Mouse (Mus musculus): ENCODE results near the gene Elmsan1. TPM values are rescaled to one million over a fixed set of nuclear protein-coding genes. Genes with fewer than 3 reads are reported as not detected.

Elmsan1 gene
- polyA plus RNA-seq (2012; rRNA removed; ENCODE audit: low replicate concordance) = 9.3 and 10.4 TPM in 2 replicates

DNA sequence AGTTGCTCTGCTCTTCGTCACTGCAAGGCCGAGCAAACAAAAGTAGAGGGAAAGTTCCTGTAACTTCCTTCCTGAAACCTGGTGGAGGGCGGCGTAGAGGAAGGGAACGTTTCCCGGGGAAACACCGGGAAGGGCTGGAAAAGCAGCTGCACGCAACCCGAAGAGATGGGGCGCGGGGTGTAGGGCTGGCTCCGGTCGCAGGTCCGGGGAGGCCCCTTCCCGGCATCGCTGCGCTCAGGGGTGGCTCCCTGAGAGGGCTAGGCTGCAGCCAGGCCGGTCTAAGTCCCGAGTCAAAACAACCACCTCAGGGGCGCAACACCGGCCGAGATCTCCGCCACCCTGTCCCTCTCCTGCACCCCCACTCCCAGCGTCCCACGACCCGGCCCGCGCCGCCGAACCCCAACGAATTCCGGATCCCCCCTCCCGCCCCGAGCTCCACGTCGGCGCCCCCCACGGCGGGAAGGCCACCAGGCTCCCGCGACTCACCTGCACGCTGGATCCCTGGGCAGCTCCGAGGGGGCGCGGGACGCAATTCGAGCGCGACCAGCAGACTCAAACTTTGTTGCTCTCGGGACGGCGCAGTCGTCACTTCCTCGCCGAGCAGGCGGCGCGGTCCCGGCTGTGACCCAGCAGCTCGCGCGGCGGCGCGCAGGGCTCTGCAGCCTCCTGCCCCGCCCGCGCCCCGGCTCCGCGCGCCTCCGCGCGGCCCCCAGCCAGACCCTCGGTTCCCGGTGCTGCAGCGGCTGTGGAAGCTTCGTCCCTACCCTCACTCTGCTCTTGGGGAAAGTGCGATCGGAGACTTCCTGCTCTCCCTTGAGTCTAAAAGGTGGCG lies at the start of gene Elmsan1:
Gene Elmsan1, minus strand, starts transcription at position 593 of the 832 bp plus-strand sequence.

GRCm38 (mm10) chr12:84147954-84148621 lies 70.6 kb downstream of the Elmsan1 start, which contains the start of gene Pnma1:
Gene Pnma1 (minus strand): TSS chr12:84148489.

GRCm38 (mm10) chr12:84114153-84114994 lies 104.3 kb downstream of the Elmsan1 start, which contains the start of gene Dnal1:
Gene Dnal1 (plus strand): TSS chr12:84114366.

GRCm38 (mm10) chr12:84100604-84101492 lies 117.8 kb downstream of the Elmsan1 start, which contains the start of gene Acot6:
Gene Acot6 (plus strand): TSS chr12:84100654.

Other genes with a start within 250 kb of the Elmsan1 start
- gene Heatr4, start 234.0 kb downstream of the Elmsan1 start, polyA plus RNA-seq (2012; rRNA removed; ENCODE audit: low replicate concordance) = not detected in 2 replicates
- gene Acot2, start 231.0 kb downstream of the Elmsan1 start, polyA plus RNA-seq (2012; rRNA removed; ENCODE audit: low replicate concordance) = 12.7 and 13.1 TPM in 2 replicates
- gene Acot1, start 209.4 kb downstream of the Elmsan1 start, polyA plus RNA-seq (2012; rRNA removed; ENCODE audit: low replicate concordance) = 5.9 and 13.6 TPM in 2 replicates
- gene Acot4, start 180.5 kb downstream of the Elmsan1 start, polyA plus RNA-seq (2012; rRNA removed; ENCODE audit: low replicate concordance) = 21.9 and 52.3 TPM in 2 replicates
- not detected in 2 replicates for gene Gm49366, start 179.9 kb downstream of the Elmsan1 start, polyA plus RNA-seq (2012; rRNA removed; ENCODE audit: low replicate concordance)
- gene Acot3, start 166.7 kb downstream of the Elmsan1 start, polyA plus RNA-seq (2012; rRNA removed; ENCODE audit: low replicate concordance) = 0.08 TPM in 2 replicates
- 0.06 TPM in 1 of 2 replicates, not detected in the other for gene Acot5, start 149.6 kb downstream of the Elmsan1 start, polyA plus RNA-seq (2012; rRNA removed; ENCODE audit: low replicate concordance)
- 0.71 and 1.7 TPM in 2 replicates for gene Acot6, start 118.2 kb downstream of the Elmsan1 start, polyA plus RNA-seq (2012; rRNA removed; ENCODE audit: low replicate concordance)
- gene Dnal1, start 104.5 kb downstream of the Elmsan1 start, polyA plus RNA-seq (2012; rRNA removed; ENCODE audit: low replicate concordance) = 0.25 and 0.62 TPM in 2 replicates
- gene Pnma1, start 70.4 kb downstream of the Elmsan1 start, polyA plus RNA-seq (2012; rRNA removed; ENCODE audit: low replicate concordance) = 0.20 and 0.41 TPM in 2 replicates
- gene Ptgr2, start 66.4 kb upstream of the Elmsan1 start, polyA plus RNA-seq (2012; rRNA removed; ENCODE audit: low replicate concordance) = 4.3 and 5.2 TPM in 2 replicates
- gene Zfp410, start 98.0 kb upstream of the Elmsan1 start, polyA plus RNA-seq (2012; rRNA removed; ENCODE audit: low replicate concordance) = 16.1 and 17.3 TPM in 2 replicates
- gene Coq6, start 142.8 kb upstream of the Elmsan1 start, polyA plus RNA-seq (2012; rRNA removed; ENCODE audit: low replicate concordance) = 35.1 and 38.7 TPM in 2 replicates
- 0.38 and 0.71 TPM in 2 replicates for gene Fam161b, start 143.0 kb upstream of the Elmsan1 start, polyA plus RNA-seq (2012; rRNA removed; ENCODE audit: low replicate concordance)
- 16.7 and 18.1 TPM in 2 replicates for gene Entpd5, start 190.1 kb upstream of the Elmsan1 start, polyA plus RNA-seq (2012; rRNA removed; ENCODE audit: low replicate concordance)
- gene Bbof1, start 190.2 kb upstream of the Elmsan1 start, polyA plus RNA-seq (2012; rRNA removed; ENCODE audit: low replicate concordance) = 0.04 TPM in 1 of 2 replicates, not detected in the other
- gene Rnf113a2, start 198.3 kb upstream of the Elmsan1 start, polyA plus RNA-seq (2012; rRNA removed; ENCODE audit: low replicate concordance) = 0.36 and 0.65 TPM in 2 replicates
- gene Aldh6a1, start 232.1 kb upstream of the Elmsan1 start, polyA plus RNA-seq (2012; rRNA removed; ENCODE audit: low replicate concordance) = 1.0 and 1.8 TPM in 2 replicates
- gene Lin52, start 232.5 kb upstream of the Elmsan1 start, polyA plus RNA-seq (2012; rRNA removed; ENCODE audit: low replicate concordance) = 0.83 and 2.3 TPM in 2 replicates

Data from duodenum, adult 2 months (tissue).